Mouse (Mus musculus) gastrocnemius, postnatal 25 days (tissue): ENCODE results near the gene Lcn2. TPM values are rescaled to one million over a fixed set of nuclear protein-coding genes. Genes with fewer than 3 reads are reported as not detected.

Source experiments
- DNase-seq: peaks from one replicate; pipeline ENCODE4 v3.0.0; 2022
- long read RNA-seq, 2 experiments: library from polyadenylated mRNA; stranded (forward); transcript quantifications; one replicate each; pipeline ENCODE4 v2.0.0; 2021
- total RNA-seq, 2 experiments: library from RNA; stranded (reverse); gene quantifications; 1 replicate in 1 of 2; 2 replicates in 1 of 2; pipeline ENCODE4 v1.2.3; 2021

The Lcn2 gene
- total RNA-seq = 1 to 10 TPM; 1.4 to 2.1 TPM
- long read RNA-seq, experiment 1 = 0 reads
- long read RNA-seq, experiment 2, partial matches to known transcripts = 0 of 3 reads
- long read RNA-seq, experiment 2, other reads (novel, unspliced or antisense) = 2 of 3 reads

- DNase-seq = no peak
Measured at GRCm38 (mm10) chr2:32387706-32388490, at the start of gene Lcn2. Lcn2 (minus strand) TSS chr2:32388252.

DNA sequence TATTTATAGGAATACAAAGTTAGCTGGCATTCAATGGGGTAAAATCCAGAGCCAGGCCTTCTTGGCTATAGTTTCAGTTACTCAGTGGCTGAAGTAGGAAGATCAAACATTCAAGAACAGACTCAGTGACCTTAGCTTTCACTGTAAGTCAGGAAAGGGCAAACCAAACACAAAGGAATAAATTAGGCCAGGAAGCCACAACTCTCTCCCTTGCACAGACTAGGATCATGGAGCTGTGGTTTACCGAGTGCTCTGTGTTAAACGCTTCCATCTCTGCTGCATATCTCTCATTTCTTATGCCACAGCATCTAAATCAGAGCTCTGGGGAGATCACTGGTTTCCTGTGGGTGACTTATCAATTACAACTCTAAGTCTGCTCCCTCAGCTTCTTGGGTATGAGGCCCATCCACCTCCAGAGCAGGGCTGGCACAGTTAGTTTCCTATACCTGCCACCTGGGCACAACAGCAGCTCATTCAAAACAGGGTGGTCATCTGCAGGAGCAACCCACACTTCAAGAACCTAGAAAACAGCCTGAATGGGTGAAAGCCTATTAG is 49.6 kb upstream of the Lcn2 start:
- DNase-seq = no peak

DNA sequence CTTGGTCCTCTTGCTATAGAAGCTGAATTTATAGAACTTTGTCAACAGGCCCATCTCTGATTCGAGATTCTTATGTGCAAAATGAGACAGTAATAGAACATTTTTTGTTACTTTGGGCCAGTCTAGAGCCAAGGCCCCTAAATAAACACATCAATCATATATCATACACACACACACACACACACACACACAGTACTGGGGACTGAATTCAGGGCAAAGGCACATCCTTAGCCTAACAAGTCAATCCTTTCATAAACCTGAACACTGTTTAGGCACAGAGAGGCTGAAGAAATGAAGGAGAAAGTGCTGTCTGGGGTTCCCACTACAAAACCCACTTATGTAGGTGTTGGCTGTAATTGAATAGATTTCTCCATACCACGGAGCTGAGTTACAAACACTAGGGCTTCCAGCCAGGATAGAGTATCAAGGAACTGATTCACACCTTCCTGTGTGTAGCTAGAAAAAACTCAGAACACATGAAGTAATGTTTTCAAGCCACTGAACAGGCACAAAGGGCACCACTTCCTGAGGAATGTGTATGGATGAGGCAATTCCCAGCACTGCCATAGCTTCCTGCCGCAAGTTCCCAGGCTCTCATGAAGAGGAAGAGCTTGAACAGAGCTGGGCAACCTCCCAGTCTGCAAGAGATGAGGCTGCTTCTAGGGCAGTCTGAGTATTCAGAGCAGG is 48.8 kb upstream of the Lcn2 start:
- DNase-seq = no peak

DNA sequence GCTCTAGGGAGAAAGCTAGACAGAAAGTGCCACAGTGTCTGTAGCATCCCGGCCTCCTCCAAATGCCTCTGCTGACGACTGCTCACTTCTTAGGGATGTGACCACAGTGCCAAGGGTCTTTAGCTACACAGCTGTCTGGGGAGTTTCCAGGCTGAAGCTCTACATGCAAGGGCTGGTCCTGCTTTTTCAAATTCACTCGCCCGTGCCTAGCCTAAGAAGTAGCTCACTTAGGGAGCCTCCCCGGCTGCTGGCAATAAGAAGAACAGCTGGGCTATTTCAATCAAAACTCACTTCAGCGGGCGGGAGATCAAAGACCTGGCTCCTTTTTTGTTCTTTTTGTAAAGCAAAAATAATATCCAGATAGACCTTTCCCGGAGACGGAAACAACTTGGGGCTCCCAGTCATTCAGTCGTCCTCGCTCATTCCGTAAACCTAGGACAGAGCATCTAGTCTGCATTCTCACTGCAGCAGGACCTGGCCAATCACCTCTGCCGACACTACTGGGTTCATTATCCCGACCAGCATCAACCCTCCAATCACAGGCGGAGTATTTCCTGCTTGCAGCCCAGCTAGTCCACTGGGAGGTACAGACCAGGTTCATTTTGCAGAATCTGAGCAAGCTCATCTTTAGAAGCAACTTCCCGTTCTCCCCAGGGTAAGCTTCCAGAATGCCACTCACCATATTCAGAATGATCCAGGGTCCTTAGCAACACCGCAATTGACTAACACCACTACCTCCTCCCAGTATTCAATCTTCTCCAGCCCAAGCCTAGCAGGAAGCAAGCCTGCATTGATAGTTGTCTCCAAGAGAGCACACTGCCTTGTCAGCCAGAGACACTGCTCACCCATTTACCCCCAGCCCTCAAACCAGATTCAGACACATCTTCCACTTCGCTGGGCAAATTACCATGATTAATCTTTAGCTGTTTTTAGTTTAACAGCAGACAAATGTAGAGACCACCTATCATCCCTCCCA is 42.9 kb upstream of the Lcn2 start:
- DNase-seq = peak; percentile 82

- no peak for DNase-seq
Measured at GRCm38 (mm10) chr2:32429215-32429891, 41.3 kb upstream of the Lcn2 start.

- DNase-seq = no peak
Measured at GRCm38 (mm10) chr2:32428262-32428722, 40.2 kb upstream of the Lcn2 start.

GRCm38 (mm10) chr2:32427720-32428119 is 39.7 kb upstream of the Lcn2 start:
- no peak for DNase-seq

DNA sequence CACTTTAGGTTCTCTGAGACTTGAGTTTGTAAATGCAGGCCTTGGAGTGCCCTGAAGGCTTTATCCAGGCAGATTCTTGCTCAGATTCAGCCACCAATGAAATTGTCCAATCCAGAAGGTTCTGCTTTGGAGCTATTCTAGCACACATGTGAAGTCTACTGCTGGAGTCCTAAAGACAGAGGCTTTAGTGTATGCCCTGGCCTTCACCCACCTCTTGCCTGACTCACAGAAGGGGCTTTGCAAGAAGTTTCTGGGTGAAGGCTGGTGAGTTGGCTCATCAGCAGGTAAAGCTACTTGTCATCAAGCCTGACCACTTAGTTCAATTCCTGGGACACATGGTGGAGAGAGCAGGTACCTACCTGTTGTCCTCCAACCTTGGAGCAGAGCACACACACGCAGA is 38.1 kb upstream of the Lcn2 start:
- DNase-seq = no peak

DNA sequence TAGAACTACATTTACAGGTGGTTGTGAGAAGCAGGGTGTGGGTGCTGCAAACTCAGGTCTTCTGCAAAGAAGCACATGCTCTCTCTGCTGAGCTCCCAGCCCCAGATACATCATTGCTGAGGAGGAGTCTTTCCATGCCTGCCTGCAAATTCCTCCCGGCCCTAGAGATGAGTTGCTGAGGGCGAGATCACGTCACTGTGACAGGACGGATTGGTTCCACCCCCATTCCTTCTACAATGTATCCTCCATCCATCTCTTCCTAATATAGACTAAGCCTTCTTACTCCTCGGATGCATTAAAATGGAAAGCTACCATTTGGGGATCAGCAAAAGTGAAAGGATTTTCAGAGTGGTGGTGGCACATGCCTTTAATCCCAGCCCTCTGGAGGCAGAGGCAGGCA is 37.5 kb upstream of the Lcn2 start:
- DNase-seq = no peak

- no peak for DNase-seq
Measured at GRCm38 (mm10) chr2:32424796-32425195, 36.7 kb upstream of the Lcn2 start.

- peak; percentile 85 for DNase-seq
Measured at GRCm38 (mm10) chr2:32423481-32424331, 35.7 kb upstream of the Lcn2 start.

GRCm38 (mm10) chr2:32421851-32422251 is 33.8 kb upstream of the Lcn2 start:
- peak; percentile 69 for DNase-seq

DNA sequence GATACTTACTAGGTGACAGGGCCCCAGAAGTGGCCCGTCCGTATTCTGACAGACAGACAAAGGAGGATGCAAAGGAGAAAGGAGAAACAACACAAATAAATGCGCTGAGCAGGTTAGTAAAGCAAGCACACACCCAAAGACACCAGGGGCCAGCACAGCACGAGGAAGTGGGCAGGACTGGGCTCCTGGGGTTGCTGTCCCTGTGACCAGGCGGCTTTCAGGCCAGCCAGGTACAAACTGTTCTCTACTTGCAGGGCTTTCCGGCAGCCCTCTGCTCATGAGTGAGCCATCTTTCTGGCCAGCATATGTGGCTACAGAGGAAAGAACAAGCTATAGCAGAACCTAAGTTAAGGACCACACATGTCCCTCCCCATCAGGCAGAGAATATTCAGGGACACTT is 32.6 kb upstream of the Lcn2 start:
- peak; percentile 56 for DNase-seq

DNA sequence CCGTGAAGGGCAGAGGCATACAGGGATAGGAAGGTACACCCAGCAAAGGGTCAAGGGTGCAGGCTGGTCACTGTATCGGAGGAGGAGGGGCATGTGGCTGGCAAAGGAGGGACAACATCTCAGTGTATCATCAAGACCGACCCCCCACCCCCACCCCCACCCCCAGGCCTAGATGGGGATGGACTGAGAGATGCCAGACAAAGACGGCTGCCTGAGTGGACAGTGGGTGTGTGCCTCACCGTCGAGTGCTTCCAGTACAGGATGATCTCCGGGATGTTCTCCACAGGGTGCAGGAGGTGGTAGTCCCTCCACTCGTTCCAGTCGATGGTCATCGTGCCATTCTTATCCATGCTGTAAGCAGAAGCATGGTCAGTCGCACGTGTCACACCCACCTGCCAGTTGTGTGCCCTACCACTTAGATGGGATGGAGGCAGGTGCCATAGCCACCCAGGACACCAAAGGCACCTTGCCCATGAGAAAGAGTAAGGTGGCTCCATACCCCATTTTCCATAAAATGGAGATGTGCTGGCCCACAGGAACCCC is 32.1 kb upstream of the Lcn2 start:
- DNase-seq = no peak

- peak; percentile 90 for DNase-seq
Measured at GRCm38 (mm10) chr2:32419359-32419758, 31.3 kb upstream of the Lcn2 start.

DNA sequence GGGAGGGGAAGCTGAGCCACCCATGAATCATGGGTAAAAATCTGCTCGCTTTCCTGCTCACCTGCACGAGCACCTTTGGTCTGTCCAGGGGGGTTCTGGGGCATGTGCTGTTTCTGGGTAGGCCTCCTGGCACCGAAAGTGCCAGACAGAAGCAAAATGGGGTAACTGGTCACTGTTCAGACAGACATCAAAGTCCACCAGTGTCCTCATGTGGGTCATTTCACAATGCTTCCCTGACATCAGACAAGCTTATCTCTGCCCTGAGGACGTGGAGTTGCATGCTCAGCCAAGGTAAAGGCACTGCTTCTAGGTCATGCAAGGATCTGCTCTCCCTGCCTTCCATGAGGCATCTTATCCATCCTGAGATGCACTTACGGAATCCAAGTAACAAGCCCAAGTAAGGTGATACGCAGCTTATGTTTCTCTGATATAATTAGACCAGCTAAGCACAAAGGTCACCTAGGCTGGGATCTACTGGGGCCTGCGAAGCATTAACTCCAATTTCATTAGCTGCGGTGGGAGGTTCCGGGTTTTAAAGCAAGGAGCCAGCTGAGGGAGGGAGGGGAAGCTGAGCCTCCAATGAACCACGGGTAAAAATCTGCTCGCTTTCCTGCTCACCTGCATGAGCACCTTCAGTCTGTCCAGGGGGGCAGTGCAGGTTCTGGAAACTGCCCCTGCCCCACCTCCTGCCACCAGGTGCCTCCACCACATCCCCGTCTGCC is 30.5 kb upstream of the Lcn2 start:
- DNase-seq = peak; percentile 60

DNA sequence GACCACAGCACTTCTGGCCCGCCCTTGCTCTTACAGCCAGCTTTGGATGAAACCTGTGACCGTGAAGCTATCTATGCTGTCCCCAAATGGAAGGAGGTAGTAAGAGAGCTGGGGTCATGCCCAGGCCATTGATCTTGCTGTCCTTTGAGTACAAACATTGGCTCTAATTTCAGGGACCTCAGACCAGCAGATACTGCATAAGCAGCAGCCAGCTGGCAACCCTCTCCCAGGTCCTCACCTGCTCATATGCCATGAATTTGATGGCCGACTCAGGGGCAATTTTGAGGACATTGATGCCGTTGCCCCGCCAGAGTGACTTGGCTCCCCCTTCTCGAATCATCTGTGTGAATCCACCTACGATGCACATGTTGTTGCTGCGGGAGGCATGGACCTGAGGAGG is 29.4 kb upstream of the Lcn2 start:
- peak; percentile 78 for DNase-seq

DNA sequence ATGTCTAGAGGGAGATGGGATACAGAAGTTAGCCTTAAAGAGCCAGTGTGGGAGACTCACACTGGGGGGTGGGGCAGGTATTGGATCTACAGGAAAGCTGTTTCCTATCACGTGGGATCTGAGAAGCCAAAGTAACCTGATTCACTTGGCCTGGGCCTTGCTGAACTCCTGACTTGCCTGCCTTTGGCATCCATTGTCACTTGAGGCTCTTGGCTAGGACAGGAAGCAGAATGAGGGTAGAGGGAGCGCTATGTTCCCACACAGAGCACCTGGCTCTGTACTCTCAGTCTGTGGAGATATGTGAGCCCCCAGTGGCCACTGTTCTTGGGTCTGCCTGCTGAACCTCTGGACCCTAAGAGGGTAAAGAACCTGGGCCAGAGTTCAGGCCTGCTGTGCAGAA is 28.5 kb upstream of the Lcn2 start:
- peak; percentile 77 for DNase-seq

DNA sequence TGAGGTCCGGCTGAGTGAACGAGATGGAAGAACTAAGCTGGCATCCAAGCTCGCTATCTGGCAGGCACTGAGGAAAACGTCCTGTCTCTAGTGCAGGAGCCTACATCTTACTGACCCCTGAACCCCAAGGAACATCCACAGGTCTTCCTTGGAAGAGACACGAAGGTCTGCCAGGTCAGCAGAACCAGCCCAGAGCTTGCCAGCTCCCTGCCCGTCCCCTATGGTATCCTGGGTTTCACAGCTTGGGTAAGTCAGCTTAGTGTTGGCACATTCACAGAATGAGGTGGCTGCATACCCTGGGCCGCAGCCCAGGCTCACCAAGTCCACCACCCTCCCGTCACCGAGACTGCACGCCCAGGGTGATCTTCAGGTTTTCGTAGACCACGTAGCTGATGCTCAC is 27.7 kb upstream of the Lcn2 start:
- peak; percentile 73 for DNase-seq
